Mouse (Mus musculus) heart, embryonic 10.5 days (tissue): ENCODE measurements around the gene Gli2. TPM values are rescaled to one million over a fixed set of nuclear protein-coding genes. Genes with fewer than 3 reads are reported as not detected.
A peak's percentile ranks its signal among the peaks of the same experiment; 100 is the strongest.

Experiments
- DNase-seq: peaks from one replicate; pipeline ENCODE4 v3.0.0-alpha.2; 2017; ENCODE audit warnings: low spot score
- H3K27ac ChIP-seq: fragments of 300-500 bp; sonication (generic); 2 replicates; pipeline ENCODE4 v1.5.1; 2016; ENCODE audit warnings: mild to moderate bottlenecking
- H3K27me3 ChIP-seq: fragments of 300-500 bp; sonication (generic); 2 replicates; pipeline ENCODE4 v1.6.1; 2016; ENCODE audit warnings: mild to moderate bottlenecking; ENCODE audit not compliant: poor library complexity, insufficient read depth, severe bottlenecking
- H3K36me3 ChIP-seq: fragments of 300-500 bp; sonication (generic); 2 replicates; pipeline ENCODE4 v1.6.1; 2016; ENCODE audit warnings: mild to moderate bottlenecking, moderate library complexity
- H3K4me1 ChIP-seq: fragments of 300-500 bp; sonication (generic); 2 replicates; pipeline ENCODE4 v1.6.1; 2016; ENCODE audit warnings: mild to moderate bottlenecking
- H3K4me3 ChIP-seq: fragments of 300-500 bp; sonication (generic); 2 replicates; pipeline ENCODE4 v1.5.1; 2016; ENCODE audit warnings: mild to moderate bottlenecking, moderate library complexity
- H3K9me3 ChIP-seq: fragments of 300-500 bp; sonication (generic); 2 replicates; pipeline ENCODE4 v1.6.1; 2016; ENCODE audit warnings: mild to moderate bottlenecking, moderate library complexity
- WGBS: fragments of 180-500 bp; shearing (Covaris S2); methylation state at CpG from one replicate; pipeline ENCODE4 v1.1.7; 2016; 5-methylcytosine and 5-hydroxymethylcytosine counted together
- polyA plus RNA-seq: library from polyadenylated mRNA; unstranded; fragments of >200 nt; fragmentation: Nextera tagmentation; extraction: Ambion mirVana; gene quantifications from 2 replicates; pipeline ENCODE4 v1.2.1, GENCODE M21; 2016

Gene Gli2
- polyA plus RNA-seq, 1 experiment from 2014 or later, result 7.5 TPM

- Histone ChIP-seq H3K4me3 (no peak overlapping the region), H3K4me1 (0 out of 2 replicates have a peak, but pooled peaks cover 11% of the 10 kb centered on the region), H3K27ac (no peak overlapping the region), H3K9me3 (no peaks in the 10 kb centered on the region), H3K36me3 (no peaks in the 10 kb centered on the region), H3K27me3 (peaks cover 30% of the 10 kb centered on the region)
- DNase-seq, result no peak
- 56% methylated on average over 6 of the region's 6 CpGs for WGBS
Measured at GRCm38 (mm10) chr1:119074910-119075309, 21.5 kb upstream of the Gli2 start.

GRCm38 (mm10) chr1:119073876-119074275, 20.5 kb upstream of the Gli2 start:
- no peak for DNase-seq
- H3K9me3 ChIP-seq, result no peaks in the 10 kb centered on the region
- H3K36me3 ChIP-seq, result no peaks in the 10 kb centered on the region
- WGBS, result 88% methylated on average over 7 of the region's 7 CpGs
- H3K27ac ChIP-seq, result no peak overlapping the region
- H3K27me3 ChIP-seq, result peaks cover 30% of the 10 kb centered on the region
- H3K4me3 ChIP-seq, result no peak overlapping the region
- H3K4me1 ChIP-seq, result 0 out of 2 replicates have a peak, but pooled peaks cover 11% of the 10 kb centered on the region

- no peak for DNase-seq
- no peak overlapping the region for H3K27ac ChIP-seq
- H3K36me3 ChIP-seq, result no peaks in the 10 kb centered on the region
- H3K4me1 ChIP-seq, result peaks cover 4% of the 10 kb centered on the region; the same call in 1 of the 2 replicates
- 75% methylated on average over 20 of the region's 20 CpGs for WGBS
- peaks cover 7% of the 10 kb centered on the region; the same call in 1 of the 2 replicates for H3K27me3 ChIP-seq
- H3K9me3 ChIP-seq, result no peaks in the 10 kb centered on the region
- H3K4me3 ChIP-seq, result no peak overlapping the region
Measured at GRCm38 (mm10) chr1:119064892-119065671, 11.7 kb upstream of the Gli2 start.

- no peaks in the 10 kb centered on the region for H3K9me3 ChIP-seq
- WGBS, result 55% methylated on average over 8 of the region's 8 CpGs
- no peaks in the 10 kb centered on the region for H3K36me3 ChIP-seq
- peaks cover 15% of the 10 kb centered on the region for H3K4me1 ChIP-seq
- no peak overlapping the region for H3K27ac ChIP-seq
- no peak for DNase-seq
- H3K4me3 ChIP-seq, result no peak overlapping the region
- H3K27me3 ChIP-seq, result peaks cover 16% of the 10 kb centered on the region
Measured at GRCm38 (mm10) chr1:119056491-119056890, 3.1 kb upstream of the Gli2 start.

GRCm38 (mm10) chr1:119055801-119056200, 2.4 kb upstream of the Gli2 start:
- no peak overlapping the region for H3K27ac ChIP-seq

GRCm38 (mm10) chr1:119054468-119054867, 1.0 kb upstream of the Gli2 start:
- no peak for DNase-seq
- Histone ChIP-seq H3K27me3 (peaks cover 36% of the 10 kb centered on the region), H3K9me3 (no peaks in the 10 kb centered on the region), H3K36me3 (no peaks in the 10 kb centered on the region), H3K4me3 (peak overlapping the region; percentile 68; the same call in 1 of the 2 replicates), H3K4me1 (peaks cover 33% of the 10 kb centered on the region), H3K27ac (no peak overlapping the region)
- 29% methylated on average over 6 of the region's 6 CpGs for WGBS

More at GRCm38 (mm10) chr1:119055801-119056200, 2.4 kb upstream of the Gli2 start:
- Histone ChIP-seq H3K9me3 (no peaks in the 10 kb centered on the region), H3K4me1 (peaks cover 22% of the 10 kb centered on the region), H3K36me3 (no peaks in the 10 kb centered on the region), H3K27me3 (peaks cover 23% of the 10 kb centered on the region), H3K4me3 (no peak overlapping the region)
- no peak for DNase-seq
- 87% methylated on average over 4 of the region's 4 CpGs for WGBS

- H3K27ac ChIP-seq, result peak overlapping the region; percentile 87
- H3K9me3 ChIP-seq, result no peaks in the 10 kb centered on the region
- 0% methylated on average over 25 of the region's 25 CpGs for WGBS
- H3K27me3 ChIP-seq, result peaks cover 38% of the 10 kb centered on the region
- H3K4me3 ChIP-seq, result peak overlapping the region; percentile 68
- no peaks in the 10 kb centered on the region for H3K36me3 ChIP-seq
- H3K4me1 ChIP-seq, result peaks cover 35% of the 10 kb centered on the region
- DNase-seq, result no peak
Measured at GRCm38 (mm10) chr1:119053872-119054354, 494 bp upstream of the Gli2 start.

GRCm38 (mm10) chr1:119052631-119053177, 715 bp downstream of the Gli2 start:
- under 1% methylated on average over 33 of the region's 33 CpGs for WGBS
- Histone ChIP-seq H3K4me1 (peaks cover 46% of the 10 kb centered on the region), H3K27me3 (peaks cover 49% of the 10 kb centered on the region), H3K9me3 (no peaks in the 10 kb centered on the region), H3K36me3 (no peaks in the 10 kb centered on the region), H3K4me3 (peak overlapping the region; percentile 68), H3K27ac (peak overlapping the region; percentile 87)
- peak; percentile 79 for DNase-seq

GRCm38 (mm10) chr1:119051938-119052551, 1.4 kb downstream of the Gli2 start:
- no peaks in the 10 kb centered on the region for H3K36me3 ChIP-seq
- H3K9me3 ChIP-seq, result no peaks in the 10 kb centered on the region
- H3K4me3 ChIP-seq, result peak overlapping the region; percentile 68
- H3K27ac ChIP-seq, result peak overlapping the region; percentile 87
- H3K27me3 ChIP-seq, result peaks cover 49% of the 10 kb centered on the region
- peaks cover 47% of the 10 kb centered on the region for H3K4me1 ChIP-seq
- no peak for DNase-seq
- WGBS, result 0% methylated on average over 21 of the region's 21 CpGs

- H3K27me3 ChIP-seq, result peaks cover 49% of the 10 kb centered on the region
- 5% methylated on average over 21 of the region's 21 CpGs for WGBS
- H3K9me3 ChIP-seq, result no peaks in the 10 kb centered on the region
- H3K36me3 ChIP-seq, result no peaks in the 10 kb centered on the region
- H3K4me3 ChIP-seq, result peak overlapping the region; percentile 68
- DNase-seq, result no peak
- H3K27ac ChIP-seq, result peak overlapping the region; percentile 87
- peaks cover 47% of the 10 kb centered on the region for H3K4me1 ChIP-seq
Measured at GRCm38 (mm10) chr1:119051192-119051937, 2.1 kb downstream of the Gli2 start.

GRCm38 (mm10) chr1:119049812-119050615, 3.4 kb downstream of the Gli2 start:
- H3K4me1 ChIP-seq, result peaks cover 47% of the 10 kb centered on the region
- 0 out of 2 replicates have a peak overlapping the region, but pooled peaks have one; percentile 23 for H3K27ac ChIP-seq
- no peak for DNase-seq
- H3K36me3 ChIP-seq, result no peaks in the 10 kb centered on the region
- WGBS, result 27% methylated on average over 10 of the region's 10 CpGs
- peaks cover 46% of the 10 kb centered on the region for H3K27me3 ChIP-seq
- H3K9me3 ChIP-seq, result no peaks in the 10 kb centered on the region
- H3K4me3 ChIP-seq, result no peak overlapping the region

- 0 out of 2 replicates have a peak overlapping the region, but pooled peaks have one; percentile 76 for H3K4me3 ChIP-seq
- no peaks in the 10 kb centered on the region for H3K36me3 ChIP-seq
- peaks cover 45% of the 10 kb centered on the region for H3K4me1 ChIP-seq
- 7% methylated on average over 11 of the region's 11 CpGs for WGBS
- peak overlapping the region; percentile 95 for H3K27ac ChIP-seq
- peaks cover 40% of the 10 kb centered on the region for H3K27me3 ChIP-seq
- DNase-seq, result no peak
- H3K9me3 ChIP-seq, result no peaks in the 10 kb centered on the region
Measured at GRCm38 (mm10) chr1:119048988-119049387, 4.4 kb downstream of the Gli2 start.
